Mouse (Mus musculus): ENCODE measurements at regions not wholly inside any gene's neighbourhood (a gene's known extent, or its start where the extent isn't known, plus 50 kb on each side); places are given as distances from the start of the nearest gene placed in this dataset.
"Not testable (repeated sequence)": the region's sequence is repeated elsewhere in the genome, so short reads cannot be mapped to it uniquely, and the experiment has no call there.

DNA sequence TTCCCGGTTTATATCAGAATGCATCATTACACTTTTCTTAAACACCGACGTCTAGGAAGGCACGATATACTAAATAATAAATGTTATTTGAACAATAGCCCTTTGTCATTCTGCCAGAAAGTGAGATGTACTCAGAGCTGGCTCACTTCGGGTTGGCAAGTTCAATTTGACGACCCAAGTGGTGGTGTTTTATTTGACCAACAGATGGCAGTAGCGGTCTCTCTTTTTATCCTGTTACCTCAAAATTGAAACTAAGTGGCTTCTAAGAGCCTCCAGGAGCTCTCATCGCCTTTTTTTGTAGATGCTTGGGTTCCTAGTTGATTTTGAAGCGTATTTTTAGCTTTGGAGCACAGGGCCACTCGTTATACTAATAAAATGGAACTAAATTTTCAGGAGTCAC, 66.7 kb upstream of the Chmp2b start:
- ATAC-seq (replicated peaks; ENCODE audit: poor library complexity, severe bottlenecking), result peak; percentile 81

DNA sequence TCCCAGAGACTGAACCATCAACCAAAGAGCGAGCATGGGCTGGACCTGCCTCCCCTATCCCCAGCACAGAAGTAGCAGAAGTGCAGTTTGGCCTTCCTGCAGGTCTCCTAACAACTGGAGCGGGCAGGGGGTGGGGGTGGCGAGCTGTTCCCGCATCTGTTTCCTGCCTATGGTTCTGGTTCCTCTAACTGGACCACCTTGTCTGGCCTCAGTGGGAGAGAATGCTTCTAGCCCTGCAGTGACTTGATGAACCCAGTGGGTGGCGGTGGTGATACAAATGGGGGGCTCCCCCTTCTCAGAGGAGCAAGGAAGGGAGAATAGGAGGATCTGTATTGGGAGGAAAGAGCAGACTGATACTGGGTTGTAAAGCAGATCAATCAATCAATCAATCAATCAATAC, 69.2 kb upstream of the Chmp2b start:
- ATAC-seq (replicated peaks; ENCODE audit: poor library complexity, severe bottlenecking), result peak; percentile 73

DNA sequence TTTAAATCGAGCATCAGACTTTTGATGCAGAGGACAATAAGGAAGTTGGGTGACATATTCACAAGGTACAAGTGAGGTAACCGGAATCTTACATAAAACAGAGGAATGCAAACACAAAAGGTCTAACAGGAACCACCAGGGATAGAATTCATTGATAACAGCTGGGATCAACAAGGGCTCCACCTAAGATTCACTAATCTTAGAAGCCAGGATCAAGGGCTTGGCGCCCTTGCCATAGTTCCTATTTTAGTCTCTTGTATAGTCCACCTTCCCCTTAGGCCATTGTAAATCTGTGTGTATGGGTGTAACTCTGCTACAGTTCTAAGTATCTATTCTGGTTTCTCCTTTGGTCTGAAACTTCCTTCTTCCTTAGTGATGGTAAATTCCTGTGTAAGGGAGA, 84.2 kb upstream of the Chmp2b start:
- ATAC-seq (replicated peaks; ENCODE audit: poor library complexity, severe bottlenecking), result not testable (repeated sequence)

DNA sequence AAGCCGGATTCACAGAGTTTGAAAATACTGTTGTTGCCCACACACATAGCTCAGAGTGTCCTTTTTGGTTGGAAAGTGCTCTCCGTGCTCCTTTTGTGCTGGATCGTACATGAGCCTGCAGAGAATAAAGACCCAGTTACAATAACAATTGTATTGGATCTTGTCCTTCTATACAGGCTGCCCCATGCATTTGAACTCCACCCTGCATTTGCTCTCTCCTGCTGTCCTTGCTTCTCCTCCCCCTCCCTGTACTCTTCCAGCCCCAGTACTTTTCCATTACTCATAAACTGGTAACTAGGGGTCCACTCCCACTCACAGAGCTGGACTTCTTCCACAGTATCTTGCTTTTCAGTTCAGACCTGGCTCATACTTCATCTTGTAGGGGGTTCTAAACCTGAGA, 86.5 kb upstream of the Chmp2b start:
- no peak for ATAC-seq (replicated peaks; ENCODE audit: poor library complexity, severe bottlenecking)

DNA sequence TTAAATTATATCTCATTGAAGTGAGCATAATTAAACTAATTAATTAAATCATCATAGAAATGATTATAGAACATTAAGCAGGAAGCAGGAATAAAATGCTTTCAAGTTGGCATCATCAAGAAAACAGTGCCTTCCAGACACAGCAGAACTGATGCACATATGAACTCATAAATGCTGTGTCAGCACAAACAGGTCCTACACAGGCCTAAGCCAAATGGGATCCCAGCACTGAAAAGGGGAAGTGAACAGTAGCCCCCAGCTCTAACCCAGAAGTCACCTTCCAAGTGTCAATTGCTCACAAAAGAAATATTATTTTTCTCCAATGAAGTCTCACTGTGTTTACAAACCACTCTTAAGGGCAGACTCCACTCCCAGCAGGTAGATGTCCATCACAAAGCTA, 93.0 kb upstream of the Chmp2b start:
- peak; percentile 68 for ATAC-seq (replicated peaks; ENCODE audit: poor library complexity, severe bottlenecking)

DNA sequence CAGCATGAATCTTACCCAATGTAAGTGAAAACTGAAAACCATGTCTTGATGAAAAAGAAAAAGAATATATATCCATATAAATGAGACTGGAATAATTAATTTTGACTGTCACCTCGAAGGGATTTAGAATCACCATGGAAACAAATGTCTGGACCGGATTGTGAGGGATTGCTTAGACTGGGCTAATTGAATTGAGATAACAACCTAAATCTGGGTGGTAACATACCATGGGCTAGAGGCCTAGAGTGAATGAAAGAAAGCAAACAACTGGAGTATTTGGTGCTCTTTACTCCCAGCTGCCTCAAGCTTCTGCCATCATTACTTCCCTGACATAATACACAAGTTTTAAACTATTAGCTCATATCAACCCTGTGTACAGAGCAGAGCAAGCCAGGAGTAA, 95.3 kb upstream of the Chmp2b start:
- no peak for ATAC-seq (replicated peaks; ENCODE audit: poor library complexity, severe bottlenecking)

DNA sequence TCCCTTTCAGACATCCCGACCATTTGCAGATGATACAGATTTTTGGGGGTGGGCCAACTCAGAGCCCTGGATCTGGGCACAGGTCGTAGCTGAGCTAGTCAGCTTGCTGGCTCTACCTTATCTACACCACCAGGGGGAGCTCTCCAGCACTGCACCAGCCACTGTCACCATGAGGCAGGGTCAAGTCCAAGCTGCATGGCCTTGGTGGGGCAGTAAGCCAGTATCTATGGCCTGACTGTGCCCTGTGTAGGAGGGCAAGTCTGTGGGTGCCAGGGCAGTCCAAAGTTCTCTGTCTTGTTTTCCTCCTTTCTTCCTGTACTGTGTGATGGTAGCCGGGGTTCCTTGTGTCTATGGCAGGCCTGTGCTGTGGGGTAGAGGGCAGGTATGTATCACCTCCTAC, 102.3 kb upstream of the Chmp2b start:
- peak; percentile 94 for ATAC-seq (replicated peaks; ENCODE audit: poor library complexity, severe bottlenecking)

DNA sequence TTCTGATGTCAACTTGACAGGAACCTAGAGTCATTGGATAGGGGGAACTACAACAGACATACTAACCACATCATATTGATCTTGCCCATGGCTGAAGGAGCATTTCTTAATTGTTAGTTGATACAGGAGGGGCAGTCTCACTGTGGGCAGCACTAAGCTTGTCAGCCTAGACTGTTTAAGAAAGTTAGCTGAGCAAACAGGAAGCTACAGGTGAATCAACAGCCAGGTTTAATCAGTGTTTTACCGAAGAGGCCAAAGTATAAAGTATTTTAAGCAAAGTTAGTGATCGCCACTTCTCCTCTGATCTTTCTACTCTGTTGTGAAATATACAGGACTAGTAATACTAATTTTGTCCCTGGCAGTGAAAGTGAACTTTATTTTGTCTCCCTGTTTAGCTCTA, 109.6 kb upstream of the Chmp2b start:
- ATAC-seq (replicated peaks; ENCODE audit: poor library complexity, severe bottlenecking), result no peak

DNA sequence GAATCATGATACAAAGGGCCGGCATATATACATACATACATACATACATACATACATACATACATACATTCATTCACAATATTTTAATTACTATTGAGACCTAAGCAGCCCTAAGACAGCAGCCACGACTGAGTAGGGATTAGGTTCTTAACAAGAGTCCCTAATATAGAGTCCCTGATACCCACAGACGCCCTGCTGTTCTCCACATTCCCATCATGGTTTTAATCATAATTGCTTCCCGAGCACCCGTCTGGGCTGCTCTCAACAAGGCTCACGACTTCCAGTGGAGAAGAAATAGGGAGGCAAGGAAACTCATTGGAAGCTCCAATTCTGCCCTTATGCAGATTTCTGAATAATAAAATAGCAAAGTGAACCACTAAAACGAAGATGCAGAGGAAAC, 120.6 kb upstream of the Chmp2b start:
- no peak for ATAC-seq (replicated peaks; ENCODE audit: poor library complexity, severe bottlenecking)

DNA sequence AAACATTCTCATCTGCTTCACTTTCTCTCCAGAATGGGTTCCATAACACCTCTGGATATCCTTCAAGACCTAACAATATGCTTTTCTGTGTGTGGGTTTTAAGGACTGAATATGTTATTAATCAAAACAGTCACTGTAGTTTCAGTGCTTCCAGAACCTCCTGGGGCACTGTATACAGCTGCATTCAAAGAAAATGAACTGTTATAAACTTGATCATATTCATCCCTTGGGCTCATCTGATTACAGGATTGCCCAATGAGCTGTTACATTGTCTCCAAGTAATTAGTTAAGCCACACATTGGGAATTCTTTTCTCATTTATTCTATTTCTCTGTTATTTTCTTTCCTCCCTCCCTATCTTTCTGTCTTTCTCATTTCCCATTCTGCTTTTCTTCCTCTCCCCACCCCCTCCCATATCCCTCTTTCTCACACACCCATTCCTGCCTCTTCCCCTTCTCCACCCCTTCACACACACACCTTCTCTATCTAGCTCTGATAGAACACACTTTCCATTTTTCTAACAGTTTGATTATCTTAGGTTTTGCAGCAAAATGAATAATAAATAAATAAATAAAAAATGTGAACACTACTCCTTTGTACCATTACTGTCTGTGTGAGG, 121.3 kb upstream of the Chmp2b start:
- ATAC-seq (replicated peaks; ENCODE audit: poor library complexity, severe bottlenecking), result no peak

DNA sequence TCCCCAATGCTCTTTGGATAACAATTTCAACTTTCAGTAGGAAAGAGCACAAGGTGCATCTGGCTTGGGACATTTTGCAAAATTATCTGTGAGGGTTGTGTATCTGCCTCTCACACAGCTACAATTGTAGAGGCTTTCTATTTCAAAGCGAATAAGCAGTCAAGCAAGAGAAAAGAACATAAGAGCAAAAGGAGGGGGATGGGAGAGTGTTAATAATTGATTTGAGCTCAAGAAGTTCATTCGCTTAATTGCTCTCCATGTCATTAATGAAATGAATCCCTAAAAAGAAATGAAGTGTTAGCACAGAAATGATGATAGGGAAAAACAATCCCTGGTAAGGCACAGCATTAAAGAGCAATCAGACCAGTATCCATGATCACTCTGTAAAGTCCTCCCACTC, 121.4 kb upstream of the Vgll3 start:
- no peak for ATAC-seq (replicated peaks; ENCODE audit: poor library complexity, severe bottlenecking)

DNA sequence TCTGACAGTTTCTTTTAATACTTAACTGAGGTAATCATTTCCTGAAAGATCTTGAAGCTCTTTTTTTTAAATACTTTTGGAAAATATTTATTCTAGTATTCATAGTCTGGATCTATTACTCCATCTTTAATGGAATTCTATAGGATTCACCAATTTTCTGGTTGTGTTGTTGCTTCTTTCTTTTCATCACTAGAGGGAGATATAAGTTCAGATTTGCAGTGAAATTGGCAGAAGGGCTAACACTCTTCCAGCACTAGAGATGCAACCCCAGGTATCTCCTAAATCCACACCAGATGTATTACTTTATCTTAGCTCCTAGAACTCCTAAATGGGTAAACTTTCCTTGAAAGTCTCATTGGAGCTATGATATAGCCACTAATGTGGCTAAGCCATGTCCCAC, 99.4 kb upstream of the Vgll3 start:
- ATAC-seq (replicated peaks; ENCODE audit: poor library complexity, severe bottlenecking), result 0 out of 2 replicates have a peak, but pooled peaks have one; percentile 30

DNA sequence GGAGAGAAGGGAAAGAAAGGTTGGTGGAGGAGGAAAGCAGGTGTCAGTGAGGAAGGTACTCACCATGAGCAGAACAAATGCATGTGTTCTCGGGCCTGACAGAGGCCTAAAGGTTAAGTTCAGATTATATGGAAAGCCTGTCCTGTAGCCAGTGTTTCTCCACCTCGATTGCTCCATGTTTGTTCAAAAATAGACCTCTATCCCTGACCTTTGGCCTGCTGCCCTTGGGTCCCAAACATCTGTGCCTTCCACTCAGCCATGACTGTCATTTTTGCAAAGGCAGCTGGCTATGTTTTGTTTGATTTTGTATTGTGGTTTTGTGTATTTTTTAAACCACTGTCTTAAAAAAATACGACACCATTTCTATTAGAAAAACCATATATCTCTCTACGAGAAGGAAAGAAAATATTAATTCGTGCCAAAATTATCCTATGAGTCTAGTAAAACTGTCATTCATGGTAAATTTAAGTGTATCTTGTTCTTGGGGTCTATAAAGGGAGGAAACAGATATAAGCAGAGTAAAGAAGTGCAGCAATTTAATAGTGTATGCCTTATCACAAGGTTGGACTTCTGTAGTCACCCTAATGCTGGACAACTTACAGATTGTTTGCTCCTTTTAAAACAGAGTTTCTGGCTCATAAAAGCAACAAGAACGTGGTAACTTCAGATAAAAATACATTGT, 96.1 kb upstream of the Vgll3 start:
- ATAC-seq (replicated peaks; ENCODE audit: poor library complexity, severe bottlenecking), result no peak

DNA sequence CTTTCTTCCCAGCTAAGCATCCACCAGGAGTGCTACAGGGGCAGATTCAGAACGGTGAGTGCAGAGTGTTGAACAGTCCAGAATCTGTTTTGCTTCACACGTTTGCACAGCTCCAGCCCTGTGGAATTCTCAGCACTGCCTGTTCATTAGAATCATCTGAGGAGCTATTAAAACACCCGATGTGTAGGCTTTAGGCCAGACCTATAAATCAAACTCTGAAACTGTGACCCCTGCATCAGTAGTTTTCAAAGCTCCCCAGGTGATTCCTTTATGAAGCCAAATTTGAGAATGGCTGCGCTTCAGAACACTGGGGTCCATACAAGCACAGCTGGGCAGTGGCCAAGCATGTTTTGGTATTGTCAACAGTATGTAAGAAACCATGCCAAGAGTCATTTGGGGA, 94.1 kb upstream of the Vgll3 start:
- ATAC-seq (replicated peaks; ENCODE audit: poor library complexity, severe bottlenecking), result no peak

DNA sequence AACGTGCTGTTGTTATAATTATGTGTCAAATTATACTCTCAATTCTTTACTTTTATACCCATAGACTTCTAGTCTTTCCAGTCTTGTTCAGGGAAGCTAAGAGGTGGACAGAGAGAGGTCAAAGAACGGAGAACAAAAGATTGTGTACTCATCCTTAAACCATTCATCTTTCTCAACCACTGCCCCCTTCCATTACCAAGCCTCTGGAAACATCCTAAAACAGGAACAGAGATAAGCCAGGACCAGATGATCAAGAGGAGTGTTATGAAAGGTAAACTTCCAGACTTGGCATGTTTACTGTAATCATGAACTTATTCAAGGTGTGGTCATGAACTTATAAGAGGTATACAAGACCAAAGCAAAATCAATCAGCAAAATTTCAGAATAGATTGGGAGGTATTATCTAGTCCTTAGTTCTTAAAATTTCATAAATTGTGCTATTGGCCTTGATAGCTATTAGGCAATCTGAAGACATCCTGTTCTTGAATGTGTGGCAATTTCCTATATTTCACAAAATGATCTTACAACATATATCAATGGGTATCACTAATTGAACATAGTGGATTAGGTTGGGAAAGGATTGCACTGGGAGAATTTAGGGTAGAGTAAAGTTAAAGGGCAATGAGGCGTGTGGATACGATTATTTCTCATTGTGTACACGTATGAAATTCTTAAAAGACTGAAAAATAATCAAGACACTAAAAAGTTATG, 89.3 kb upstream of the Vgll3 start:
- ATAC-seq (replicated peaks; ENCODE audit: poor library complexity, severe bottlenecking), result peak; percentile 96

DNA sequence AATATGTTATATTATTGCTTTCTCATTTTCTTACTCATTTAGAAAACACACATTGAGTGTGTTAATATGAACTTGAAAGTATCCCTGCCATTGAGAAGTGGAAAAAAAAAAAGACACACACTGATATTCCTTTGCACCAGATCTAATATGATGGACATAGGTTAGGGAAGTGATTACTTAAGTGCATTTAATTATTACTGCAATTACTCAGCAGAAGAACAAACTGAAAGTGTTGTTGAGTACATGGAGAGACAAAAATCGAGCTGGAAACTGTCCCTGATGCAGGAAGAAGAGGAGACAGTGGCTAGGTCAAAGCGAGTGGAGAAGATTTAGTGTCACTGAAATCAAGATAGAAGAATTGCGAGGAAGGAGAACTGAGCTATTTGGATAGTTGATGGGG, 88.8 kb upstream of the Vgll3 start:
- peak; percentile 55 for ATAC-seq (replicated peaks; ENCODE audit: poor library complexity, severe bottlenecking)

DNA sequence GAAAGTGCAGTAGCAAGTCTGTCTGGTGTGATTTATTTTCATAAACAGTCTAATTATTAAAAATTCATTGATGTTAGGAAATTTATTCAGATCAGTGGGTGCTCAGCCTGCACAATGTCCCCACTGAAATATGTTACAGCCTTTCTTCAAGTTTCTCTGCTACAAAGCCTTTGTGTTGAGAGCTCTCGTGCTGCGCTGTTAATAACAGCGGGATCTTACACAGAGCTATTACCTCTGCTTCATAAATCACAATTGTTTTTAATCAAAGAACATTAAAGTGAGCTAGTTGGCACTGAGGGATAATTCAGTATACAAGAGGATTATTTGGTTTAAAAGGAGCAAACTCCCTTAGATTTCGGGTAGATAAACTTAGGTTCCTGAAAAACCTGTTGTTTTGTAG, 85.7 kb upstream of the Vgll3 start:
- ATAC-seq (replicated peaks; ENCODE audit: poor library complexity, severe bottlenecking), result no peak

DNA sequence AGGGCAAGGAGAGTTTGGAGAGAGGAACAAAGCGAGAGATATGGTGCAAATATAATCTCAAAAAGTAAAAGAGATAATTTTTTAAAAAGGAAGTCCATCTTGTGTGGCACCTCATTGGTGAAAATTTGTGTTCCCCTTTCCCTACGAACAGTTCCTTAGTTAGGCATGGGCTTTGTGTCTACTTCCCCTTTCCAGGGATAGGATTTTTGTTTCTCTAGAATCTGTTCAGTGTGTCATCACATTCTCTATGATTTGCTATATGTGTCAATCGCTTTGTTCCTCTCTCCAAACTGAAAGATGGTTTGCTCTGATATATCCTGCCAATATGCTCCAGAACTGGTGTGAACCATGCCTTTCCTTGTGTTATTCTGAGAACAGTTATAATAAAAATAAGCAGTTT, 75.4 kb upstream of the Vgll3 start:
- ATAC-seq (replicated peaks; ENCODE audit: poor library complexity, severe bottlenecking), result peak; percentile 100

DNA sequence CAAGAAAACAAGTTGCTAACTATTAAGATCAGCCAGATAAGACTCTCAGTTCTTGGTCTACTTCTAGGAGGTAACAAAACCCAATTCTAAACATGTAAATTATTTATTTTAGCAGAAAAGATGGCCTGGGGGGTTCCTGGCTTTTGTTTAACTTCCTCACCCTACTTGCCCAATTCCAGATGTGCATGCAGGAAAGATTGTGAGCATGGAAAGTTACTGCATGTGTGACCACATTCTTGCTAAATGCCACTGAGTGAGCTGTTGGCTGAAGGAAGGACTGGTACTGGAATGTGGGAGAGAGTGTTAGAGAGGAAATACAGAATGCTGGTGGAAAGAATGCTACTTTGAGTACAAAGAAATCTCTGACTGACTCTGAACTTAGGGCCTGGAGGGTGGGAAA, 72.1 kb upstream of the Vgll3 start:
- ATAC-seq (replicated peaks; ENCODE audit: poor library complexity, severe bottlenecking), result no peak

DNA sequence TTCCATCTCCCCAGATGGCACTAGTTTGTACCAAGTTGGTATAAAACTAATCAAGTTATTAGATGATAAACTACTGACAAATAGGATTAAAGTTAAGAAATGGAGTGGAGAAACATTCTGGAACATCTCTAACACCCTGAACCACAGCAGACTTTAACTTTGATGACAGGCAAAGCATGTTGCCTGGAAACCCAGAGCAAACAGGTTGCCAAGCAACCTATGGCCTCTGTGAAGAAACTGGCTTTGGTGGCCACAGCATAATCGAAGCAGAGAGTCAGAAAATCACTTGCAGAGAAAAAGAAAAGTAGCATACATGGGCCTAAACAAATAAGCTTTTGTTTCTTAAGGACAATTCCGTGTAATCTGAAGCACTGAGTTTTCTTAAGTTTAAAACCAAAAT, 59.4 kb upstream of the Vgll3 start:
- ATAC-seq (replicated peaks; ENCODE audit: poor library complexity, severe bottlenecking), result no peak
